Mouse (Mus musculus): ENCODE measurements around the gene Pitpna. TPM values are rescaled to one million over a fixed set of nuclear protein-coding genes. Genes with fewer than 3 reads are reported as not detected.
"Not testable (repeated sequence)": the region's sequence is repeated elsewhere in the genome, so short reads cannot be mapped to it uniquely, and the experiment has no call there.

Pitpna gene
- polyA plus RNA-seq, 1 experiment: 185 TPM

- TF ChIP-seq POLR2A (IDR thresholded peaks at IDR 0.05; ENCODE audit: low read depth, low read length): no peak
- TF ChIP-seq CTCF (IDR thresholded peaks at IDR 0.05; ENCODE audit: extremely low read depth, insufficient read length, insufficient replicate concordance, low read depth, low read length): no peak
- Histone ChIP-seq H3K4me3 (ENCODE audit: low read depth, low read length) (no peak overlapping the region), H3K4me1 (ENCODE audit: control insufficient read depth, insufficient read depth, insufficient read length, low read length) (peaks cover 10% of the 10 kb centered on the region), H3K36me3 (ENCODE audit: control insufficient read depth, insufficient read depth, low read length) (peaks cover 65% of the 10 kb centered on the region), H3K27me3 (ENCODE audit: control insufficient read depth, insufficient read depth, low read length) (no peaks in the 10 kb centered on the region), H3K27ac (ENCODE audit: insufficient read depth, low read depth, low read length) (no peak overlapping the region)
- 90% methylated on average over 4 of the region's 4 CpGs for WGBS
Observed at GRCm38 (mm10) chr11:75546057-75546456, 41.8 kb upstream of the Pitpna start.

- peaks cover 64% of the 10 kb centered on the region for H3K36me3 ChIP-seq (ENCODE audit: control insufficient read depth, insufficient read depth, low read length)
- 66% methylated on average over 5 of the region's 5 CpGs for WGBS
- H3K27ac ChIP-seq (ENCODE audit: insufficient read depth, low read depth, low read length): peak overlapping the region; percentile 52
- H3K4me1 ChIP-seq (ENCODE audit: control insufficient read depth, insufficient read depth, insufficient read length, low read length): 0 out of 2 replicates have a peak, but pooled peaks cover 9% of the 10 kb centered on the region
- no peak overlapping the region for H3K4me3 ChIP-seq (ENCODE audit: low read depth, low read length)
- H3K27me3 ChIP-seq (ENCODE audit: control insufficient read depth, insufficient read depth, low read length): no peaks in the 10 kb centered on the region
- TF ChIP-seq CTCF (IDR thresholded peaks at IDR 0.05; ENCODE audit: extremely low read depth, insufficient read length, insufficient replicate concordance, low read depth, low read length) (no peak), POLR2A (IDR thresholded peaks at IDR 0.05; ENCODE audit: low read depth, low read length) (no peak)
Observed at GRCm38 (mm10) chr11:75549658-75550111, 38.2 kb upstream of the Pitpna start.

GRCm38 (mm10) chr11:75550200-75550946, 37.5 kb upstream of the Pitpna start:
- Histone ChIP-seq H3K27ac (ENCODE audit: insufficient read depth, low read depth, low read length) (peak overlapping the region; percentile 52), H3K36me3 (ENCODE audit: control insufficient read depth, insufficient read depth, low read length) (peaks cover 59% of the 10 kb centered on the region), H3K27me3 (ENCODE audit: control insufficient read depth, insufficient read depth, low read length) (no peaks in the 10 kb centered on the region), H3K4me3 (ENCODE audit: low read depth, low read length) (no peak overlapping the region), H3K4me1 (ENCODE audit: control insufficient read depth, insufficient read depth, insufficient read length, low read length) (0 out of 2 replicates have a peak, but pooled peaks cover 9% of the 10 kb centered on the region)
- 80% methylated on average over 12 of the region's 12 CpGs for WGBS
- TF ChIP-seq POLR2A (IDR thresholded peaks at IDR 0.05; ENCODE audit: low read depth, low read length): no peak
- TF ChIP-seq CTCF (IDR thresholded peaks at IDR 0.05; ENCODE audit: extremely low read depth, insufficient read length, insufficient replicate concordance, low read depth, low read length): no peak

GRCm38 (mm10) chr11:75551321-75551720, 36.6 kb upstream of the Pitpna start:
- TF ChIP-seq POLR2A (IDR thresholded peaks at IDR 0.05; ENCODE audit: low read depth, low read length): no peak
- no peak for TF ChIP-seq CTCF (IDR thresholded peaks at IDR 0.05; ENCODE audit: extremely low read depth, insufficient read length, insufficient replicate concordance, low read depth, low read length)
- H3K27me3 ChIP-seq (ENCODE audit: control insufficient read depth, insufficient read depth, low read length): no peaks in the 10 kb centered on the region
- 0 out of 2 replicates have a peak, but pooled peaks cover 7% of the 10 kb centered on the region for H3K4me1 ChIP-seq (ENCODE audit: control insufficient read depth, insufficient read depth, insufficient read length, low read length)
- H3K36me3 ChIP-seq (ENCODE audit: control insufficient read depth, insufficient read depth, low read length): peaks cover 54% of the 10 kb centered on the region
- H3K27ac ChIP-seq (ENCODE audit: insufficient read depth, low read depth, low read length): peak overlapping the region; percentile 72
- WGBS: 92% methylated on average over 5 of the region's 5 CpGs
- H3K4me3 ChIP-seq (ENCODE audit: low read depth, low read length): no peak overlapping the region

- H3K27me3 ChIP-seq (ENCODE audit: control insufficient read depth, insufficient read depth, low read length): no peaks in the 10 kb centered on the region
- 61% methylated on average over 9 of the region's 9 CpGs for WGBS
Observed at GRCm38 (mm10) chr11:75551961-75552441, 35.9 kb upstream of the Pitpna start.

GRCm38 (mm10) chr11:75552906-75553482, 34.9 kb upstream of the Pitpna start:
- Histone ChIP-seq H3K27me3 (ENCODE audit: control insufficient read depth, insufficient read depth, low read length) (no peaks in the 10 kb centered on the region), H3K27ac (ENCODE audit: insufficient read depth, low read depth, low read length) (peak overlapping the region; percentile 72; the same call in 1 of the 2 replicates), H3K36me3 (ENCODE audit: control insufficient read depth, insufficient read depth, low read length) (peaks cover 51% of the 10 kb centered on the region), H3K4me1 (ENCODE audit: control insufficient read depth, insufficient read depth, insufficient read length, low read length) (0 out of 2 replicates have a peak, but pooled peaks cover 7% of the 10 kb centered on the region), H3K4me3 (ENCODE audit: low read depth, low read length) (no peak overlapping the region)
- TF ChIP-seq CTCF (IDR thresholded peaks at IDR 0.05; ENCODE audit: extremely low read depth, insufficient read length, insufficient replicate concordance, low read depth, low read length) (no peak), POLR2A (IDR thresholded peaks at IDR 0.05; ENCODE audit: low read depth, low read length) (no peak)
- WGBS: 67% methylated on average over 7 of the region's 7 CpGs

More at GRCm38 (mm10) chr11:75551961-75552441, 35.9 kb upstream of the Pitpna start:
- TF ChIP-seq POLR2A (IDR thresholded peaks at IDR 0.05; ENCODE audit: low read depth, low read length): no peak
- no peak for TF ChIP-seq CTCF (IDR thresholded peaks at IDR 0.05; ENCODE audit: extremely low read depth, insufficient read length, insufficient replicate concordance, low read depth, low read length)
- Histone ChIP-seq H3K4me1 (ENCODE audit: control insufficient read depth, insufficient read depth, insufficient read length, low read length) (0 out of 2 replicates have a peak, but pooled peaks cover 7% of the 10 kb centered on the region), H3K4me3 (ENCODE audit: low read depth, low read length) (no peak overlapping the region), H3K27ac (ENCODE audit: insufficient read depth, low read depth, low read length) (peak overlapping the region; percentile 72), H3K36me3 (ENCODE audit: control insufficient read depth, insufficient read depth, low read length) (peaks cover 52% of the 10 kb centered on the region)

- Histone ChIP-seq H3K36me3 (ENCODE audit: control insufficient read depth, insufficient read depth, low read length) (peaks cover 43% of the 10 kb centered on the region), H3K4me1 (ENCODE audit: control insufficient read depth, insufficient read depth, insufficient read length, low read length) (peaks cover 13% of the 10 kb centered on the region)
- 94% methylated on average over 6 of the region's 6 CpGs for WGBS
- not testable (repeated sequence) for H3K27ac ChIP-seq (ENCODE audit: insufficient read depth, low read depth, low read length); H3K27me3 ChIP-seq (ENCODE audit: control insufficient read depth, insufficient read depth, low read length); H3K4me3 ChIP-seq (ENCODE audit: low read depth, low read length)
Observed at GRCm38 (mm10) chr11:75556006-75556405, 31.9 kb upstream of the Pitpna start.

Data from small intestine, adult 2 months (tissue).